15 mouse cellular contexts compared by ENCODE assay signal in genomic region chrX:60743020-60743707, GRCm38 (mm10).
"Had no signal": no experiment of that assay in that cellular context is flagged by ENCODE, and none has a peak within 500 bp of the region (broad histone marks: within the 10 kb centered on the region; RNA-seq: fewer than 3 reads in every experiment).

No protein-coding gene starts in this region.

- H3K36me3 ChIP-seq: kidney, embryonic 15.5 days; limb, embryonic 10.5 days; liver, embryonic 12.5 days had no signal

- H3K9me3 ChIP-seq: kidney, embryonic 15.5 days; limb, embryonic 10.5 days; liver, embryonic 12.5 days had no signal

- H3K9ac ChIP-seq: kidney, embryonic 15.5 days; liver, embryonic 12.5 days; lung, embryonic 14.5 days had no signal

- H3K27ac ChIP-seq: kidney, embryonic 15.5 days; limb, embryonic 10.5 days; liver, embryonic 12.5 days; macrophage had no signal

- H3K4me1 ChIP-seq: kidney, embryonic 15.5 days; limb, embryonic 10.5 days; liver, embryonic 12.5 days; megakaryocyte, embryonic 14.5 days had no signal

- H3K27me3 ChIP-seq: kidney, embryonic 15.5 days; liver, embryonic 12.5 days had no signal

- H3K4me3 ChIP-seq: kidney, embryonic 15.5 days; limb, embryonic 10.5 days; liver, embryonic 12.5 days; megakaryocyte, embryonic 14.5 days had no signal

- ATAC-seq: liver, embryonic 12.5 days; midbrain, embryonic 16.5 days had no signal

- DNase-seq: kidney, adult 2 months; kidney, postnatal 14 days; layer of hippocampus, postnatal 36 days; lung, embryonic 14.5 days; lung, postnatal 10 days; right cerebral cortex, postnatal 4 days; spleen, adult 18-20 months; thymus, postnatal 36 days had no signal

- H3K4me2 ChIP-seq: kidney, embryonic 15.5 days; liver, embryonic 12.5 days; lung, embryonic 14.5 days; midbrain, embryonic 11.5 days had no signal
